Mouse (Mus musculus) MEL (cell line): ENCODE results near the gene Mid1.

Experiments used
- EP300 ChIP-seq, 2 experiments: IDR thresholded peaks; 2 replicates each; pipeline ENCODE4 v1.6.1; 2011; ENCODE audit warnings: improper control_type of control experiment in 2 of 2, low read length in 2 of 2, low read depth in 1 of 2, mild to moderate bottlenecking in 1 of 2
- ZC3H11A ChIP-seq: IDR thresholded peaks from 2 replicates; pipeline ENCODE4 v1.6.1; 2012; ENCODE audit warnings: low read depth, mild to moderate bottlenecking, inconsistent platforms, low read length, improper control_type of control experiment

GRCm38 (mm10) chrX:169800238-169800637, 115.2 kb downstream of the Mid1 start:
- TF ChIP-seq EP300 (IDR thresholded peaks at IDR 0.05; ENCODE audit: low read depth in 1 of 2, low read length in 2 of 2) (no peak), ZC3H11A (no peak)
